Mouse (Mus musculus): ENCODE data around the gene Unc45b.
"Not testable (repeated sequence)": the region's sequence is repeated elsewhere in the genome, so short reads cannot be mapped to it uniquely, and the experiment has no call there.

Unc45b gene

GRCm38 (mm10) chr11:82949036-82949435, 38.7 kb downstream of the Unc45b start:
- DNase-seq (ENCODE audit: low spot score), result no peak

- peak; percentile 31 for DNase-seq (ENCODE audit: low spot score)
Measured at GRCm38 (mm10) chr11:82950736-82951481, 40.6 kb downstream of the Unc45b start, which contains the start of gene Slfn5. Slfn5 (plus strand) TSS chr11:82951349.

GRCm38 (mm10) chr11:82951865-82952611, 41.7 kb downstream of the Unc45b start:
- peak; percentile 35 for DNase-seq (ENCODE audit: low spot score)

- no peak for DNase-seq (ENCODE audit: low spot score)
Measured at GRCm38 (mm10) chr11:82952612-82953542, 42.5 kb downstream of the Unc45b start.

GRCm38 (mm10) chr11:82954631-82955030, 44.3 kb downstream of the Unc45b start:
- no peak for DNase-seq (ENCODE audit: low spot score)

- no peak for DNase-seq (ENCODE audit: low spot score)
Measured at GRCm38 (mm10) chr11:82956925-82957324, 46.6 kb downstream of the Unc45b start.

GRCm38 (mm10) chr11:82959613-82960012, 49.3 kb downstream of the Unc45b start:
- DNase-seq (ENCODE audit: low spot score), result peak; percentile 17

- no peak for DNase-seq (ENCODE audit: low spot score)
Measured at GRCm38 (mm10) chr11:82961743-82962142, 51.4 kb downstream of the Unc45b start.

GRCm38 (mm10) chr11:82962215-82962614, 51.9 kb downstream of the Unc45b start:
- no peak for DNase-seq (ENCODE audit: low spot score)

- peak; percentile 18 for DNase-seq (ENCODE audit: low spot score)
Measured at GRCm38 (mm10) chr11:82970712-82971589, 60.6 kb downstream of the Unc45b start.

GRCm38 (mm10) chr11:82971590-82971974, 61.2 kb downstream of the Unc45b start:
- no peak for DNase-seq (ENCODE audit: low spot score)

GRCm38 (mm10) chr11:82973916-82974315, 63.6 kb downstream of the Unc45b start:
- no peak for DNase-seq (ENCODE audit: low spot score)

GRCm38 (mm10) chr11:82982409-82982808, 72.1 kb downstream of the Unc45b start:
- not testable (repeated sequence) for DNase-seq (ENCODE audit: low spot score)

- DNase-seq (ENCODE audit: low spot score), result no peak
Measured at GRCm38 (mm10) chr11:82983193-82983592, 72.8 kb downstream of the Unc45b start.

GRCm38 (mm10) chr11:82987621-82988020, 77.3 kb downstream of the Unc45b start:
- no peak for DNase-seq (ENCODE audit: low spot score)

- peak; percentile 11 for DNase-seq (ENCODE audit: low spot score)
Measured at GRCm38 (mm10) chr11:82989357-82989756, 79.0 kb downstream of the Unc45b start.

- peak; percentile 17 for DNase-seq (ENCODE audit: low spot score)
Measured at GRCm38 (mm10) chr11:82990612-82991385, 80.4 kb downstream of the Unc45b start.

GRCm38 (mm10) chr11:82991469-82992166, 81.3 kb downstream of the Unc45b start, which contains the start of gene Slfn9:
Slfn9 (minus strand) TSS chr11:82991830.
- peak; percentile 16 for DNase-seq (ENCODE audit: low spot score)

Data from urinary bladder, postnatal 25 days (tissue).